Mouse (Mus musculus) left cerebral cortex, postnatal 36 days (tissue): ENCODE data around the gene Rtn4rl1. TPM values are rescaled to one million over a fixed set of nuclear protein-coding genes. Genes with fewer than 3 reads are reported as not detected.

Source experiments
- DNase-seq, 2 experiments: peaks; one replicate each; pipeline ENCODE4 v3.0.0; 2021 to 2022; ENCODE audit warnings: low spot score in 2 of 2, mixed read lengths in 1 of 2
- intact Hi-C: fragments of 180-260 bp; cut with DNase I; formaldehyde crosslinking; loops from one replicate; pipeline ENCODE4 v1.15.1; 2025
- total RNA-seq, 2 experiments: library from RNA; stranded (reverse); gene quantifications; 2 replicates each; pipeline ENCODE4 v1.2.3; 2021

Rtn4rl1 gene
- total RNA-seq, 2 experiments from 2014 or later = 83.5 to 88.3 TPM

GRCm38 (mm10) chr11:75201721-75202120, 8.1 kb downstream of the Rtn4rl1 start:
- intact Hi-C loops = loop anchor here (1.0 kb wide), 1 partner anchor 17 kb away; no protein-coding TSS in a partner anchor
- DNase-seq = no peak

- no peak for DNase-seq
Measured at GRCm38 (mm10) chr11:75203926-75204325, 10.3 kb downstream of the Rtn4rl1 start.

GRCm38 (mm10) chr11:75204472-75204871, 10.9 kb downstream of the Rtn4rl1 start:
- no peak for DNase-seq
- intact Hi-C loops = no loop called here

More at GRCm38 (mm10) chr11:75203926-75204325, 10.3 kb downstream of the Rtn4rl1 start:
- intact Hi-C loops = no loop called here

- intact Hi-C loops = no loop called here
- DNase-seq = no peak
Measured at GRCm38 (mm10) chr11:75206347-75206746, 12.8 kb downstream of the Rtn4rl1 start.

GRCm38 (mm10) chr11:75209363-75209762, 15.8 kb downstream of the Rtn4rl1 start:
- intact Hi-C loops = no loop called here
- DNase-seq = no peak

DNA sequence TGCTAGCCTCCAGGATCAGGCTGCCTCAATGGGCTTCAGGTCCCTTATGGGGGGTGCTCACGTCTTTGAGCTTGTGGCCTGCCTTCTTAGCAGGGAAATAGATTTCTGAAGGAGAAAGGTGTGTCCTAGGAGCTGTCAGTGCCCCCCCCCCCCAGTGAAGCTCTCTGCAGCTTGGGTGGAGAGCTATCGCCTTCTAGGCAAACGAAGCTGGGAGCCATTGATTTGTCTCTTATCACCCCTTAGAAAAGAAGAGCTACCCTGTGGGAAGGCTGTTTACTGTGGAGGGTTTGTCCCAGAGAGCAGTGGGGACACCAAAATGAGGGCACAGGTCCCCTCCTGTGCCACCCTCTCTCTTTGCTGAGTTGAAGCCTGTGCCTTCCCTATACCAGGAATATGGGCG, 16.5 kb downstream of the Rtn4rl1 start:
- no peak for DNase-seq

GRCm38 (mm10) chr11:75210755-75211154, 17.2 kb downstream of the Rtn4rl1 start:
- intact Hi-C loops = no loop called here
- DNase-seq = no peak

More for the DNA sequence above, 16.5 kb downstream of the Rtn4rl1 start:
- intact Hi-C loops = no loop called here

DNA sequence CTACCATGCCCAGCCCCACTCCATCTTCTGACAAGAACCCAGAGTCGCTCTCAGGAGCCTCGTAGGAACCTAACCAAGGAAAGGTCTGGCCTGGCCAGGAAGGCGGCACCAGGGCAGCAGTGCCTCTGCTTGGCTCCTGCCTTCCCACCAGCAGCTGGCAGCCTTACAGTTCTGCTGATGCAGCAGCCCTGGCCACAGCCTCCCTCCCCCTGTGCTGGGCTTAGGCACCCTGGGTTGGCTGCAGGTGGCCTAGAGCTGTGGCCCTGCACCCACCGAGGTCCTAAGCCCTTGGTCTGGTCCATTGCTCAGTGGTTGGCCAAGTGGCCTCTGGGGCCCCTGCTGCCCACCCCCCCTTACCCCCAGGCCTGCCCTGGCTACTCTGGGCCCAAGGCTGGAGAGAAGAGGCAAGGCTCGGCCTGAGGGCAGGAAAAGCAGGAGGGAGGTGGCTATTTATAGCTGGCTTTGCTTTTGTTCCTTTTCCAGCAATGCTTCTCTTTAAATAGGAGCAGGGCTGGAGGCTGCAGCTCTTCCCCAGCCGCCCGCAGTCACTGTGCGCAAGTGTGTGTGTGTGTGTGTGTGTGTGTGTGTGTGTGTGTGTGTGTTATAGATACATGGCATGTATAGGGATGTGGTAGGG, 18.6 kb downstream of the Rtn4rl1 start:
- intact Hi-C loops = no loop called here
- peak in 1 of 2 experiments; percentile 42 for DNase-seq

GRCm38 (mm10) chr11:75212876-75213275, 19.3 kb downstream of the Rtn4rl1 start:
- intact Hi-C loops = no loop called here
- DNase-seq = no peak

- DNase-seq = no peak
- intact Hi-C loops = no loop called here
Measured at GRCm38 (mm10) chr11:75213372-75214080, 19.9 kb downstream of the Rtn4rl1 start.

DNA sequence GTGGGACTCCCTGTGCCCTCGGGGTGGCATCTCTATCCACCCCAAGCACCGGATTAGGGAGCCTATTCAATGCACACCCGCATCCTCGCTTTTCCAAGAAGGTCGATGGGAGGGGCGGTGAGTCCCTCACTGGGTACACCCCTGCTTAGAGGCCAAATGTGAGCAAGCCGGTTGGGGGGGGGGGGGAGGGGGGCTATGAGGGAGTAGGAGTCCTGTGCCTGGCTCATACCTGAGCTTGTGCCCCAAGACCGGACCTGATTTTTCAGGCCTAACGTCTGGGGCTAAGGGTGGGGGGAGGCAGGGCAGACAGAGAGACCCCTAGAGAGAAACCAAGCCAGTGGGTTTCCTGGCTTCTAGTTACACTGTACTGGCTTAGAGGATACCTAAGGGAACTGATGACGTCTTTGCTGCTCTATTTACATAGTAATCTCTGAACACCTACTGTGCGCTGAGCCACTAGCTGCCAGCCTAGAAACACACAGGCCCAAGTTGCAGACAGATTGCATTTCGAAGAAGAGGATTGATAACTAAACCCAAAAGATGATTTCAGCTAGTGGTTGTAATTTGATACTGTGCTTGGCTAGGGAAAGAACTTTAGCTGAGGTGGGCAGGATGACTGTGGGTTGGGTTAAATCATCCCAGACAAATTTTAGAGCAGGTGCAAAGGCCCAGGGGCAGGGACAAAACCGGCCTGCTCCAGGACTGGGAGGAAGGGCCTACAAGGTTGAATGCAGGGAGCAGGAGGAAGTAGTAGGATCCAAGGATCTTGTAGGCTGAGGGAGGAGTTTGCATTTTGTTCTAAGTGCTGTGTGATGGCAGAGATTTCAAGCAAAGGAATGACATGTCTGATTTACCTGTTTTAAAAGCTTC, 20.7 kb downstream of the Rtn4rl1 start:
- intact Hi-C loops = no loop called here

GRCm38 (mm10) chr11:75220115-75220514, 26.5 kb downstream of the Rtn4rl1 start:
- intact Hi-C loops = no loop called here
- peak in 1 of 2 experiments; percentile 48 for DNase-seq

More for the DNA sequence above, 20.7 kb downstream of the Rtn4rl1 start:
- DNase-seq = no peak

DNA sequence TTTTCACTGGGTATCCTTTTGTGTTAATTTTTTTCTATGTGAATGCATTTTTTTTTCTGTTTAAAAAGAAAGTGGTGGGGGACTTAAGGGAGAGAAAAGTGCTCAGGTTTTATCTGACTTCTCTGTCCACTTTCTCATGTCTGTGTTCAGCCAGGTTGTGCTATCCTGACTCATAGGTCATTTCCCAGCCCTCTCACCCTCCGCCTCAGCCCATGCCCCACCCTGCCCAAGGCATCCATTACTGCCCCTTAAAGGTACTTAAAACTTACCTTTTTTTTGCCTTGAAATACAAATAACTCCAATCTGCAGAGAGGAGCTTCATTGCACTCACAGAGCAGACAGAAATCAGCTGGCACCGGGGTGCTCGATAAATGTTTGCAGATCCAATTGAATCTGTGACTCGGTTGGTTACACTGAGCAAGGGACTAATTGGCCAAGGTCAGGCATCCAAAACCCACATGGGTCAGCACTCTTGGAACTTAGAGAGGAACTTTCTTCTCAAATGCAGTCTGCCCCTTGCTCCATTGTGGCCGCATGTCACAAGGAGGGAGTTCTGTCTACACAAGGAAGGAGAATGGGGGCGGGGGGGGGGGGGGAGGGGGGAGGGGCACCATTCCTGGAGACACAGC, 27.0 kb downstream of the Rtn4rl1 start:
- DNase-seq = no peak
- intact Hi-C loops = no loop called here

GRCm38 (mm10) chr11:75224062-75224461, 30.5 kb downstream of the Rtn4rl1 start:
- no peak for DNase-seq
- intact Hi-C loops = no loop called here

DNA sequence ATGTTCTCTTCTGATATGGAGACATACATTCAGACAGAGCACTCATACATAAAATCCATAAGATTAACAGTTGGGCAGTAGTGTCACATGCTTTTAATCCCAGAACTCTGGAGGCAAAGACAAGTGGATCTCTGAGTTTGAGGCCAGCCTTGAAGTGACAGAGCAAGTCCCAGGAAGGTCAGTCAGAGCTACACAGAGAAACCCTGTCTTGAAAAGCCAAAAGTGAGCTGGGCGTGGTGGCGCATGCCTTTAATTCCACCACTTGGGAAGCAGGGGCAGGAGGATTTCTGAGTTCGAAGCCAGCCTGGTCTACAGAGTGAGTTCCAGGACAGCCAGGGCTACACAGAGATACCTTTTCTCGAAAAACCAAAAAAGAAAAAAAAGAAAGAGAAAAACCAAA, 31.3 kb downstream of the Rtn4rl1 start:
- DNase-seq = no peak
- intact Hi-C loops = no loop called here

- intact Hi-C loops = no loop called here
- DNase-seq = no peak
Measured at GRCm38 (mm10) chr11:75227632-75228031, 34.0 kb downstream of the Rtn4rl1 start.

GRCm38 (mm10) chr11:75229289-75229688, 35.7 kb downstream of the Rtn4rl1 start:
- no peak for DNase-seq
- intact Hi-C loops = no loop called here

DNA sequence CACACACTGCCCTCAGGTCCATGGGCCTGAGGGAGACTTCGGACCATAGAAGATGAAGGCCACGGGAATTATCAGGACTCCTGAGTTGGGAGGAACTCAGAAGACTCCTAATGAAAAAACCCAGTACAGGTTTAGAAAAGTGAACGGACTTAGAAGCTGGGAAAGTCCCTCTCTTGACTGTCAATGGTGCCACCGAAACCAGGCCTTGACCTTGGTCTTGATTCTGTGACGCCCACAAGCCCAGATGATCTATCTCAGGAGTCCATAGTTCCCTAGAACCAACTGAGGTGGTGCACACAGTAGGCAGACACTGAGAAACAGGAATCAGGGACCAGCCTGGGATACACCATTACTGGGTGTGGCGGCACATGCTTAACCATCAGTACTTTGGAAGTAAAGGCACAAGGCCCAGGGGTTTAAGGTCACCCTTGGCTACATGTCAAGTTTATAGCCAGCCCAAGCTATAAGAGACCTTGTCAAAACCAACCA, 36.7 kb downstream of the Rtn4rl1 start:
- intact Hi-C loops = loop anchor here (5.0 kb wide), 2 partner anchors 38 to 62 kb away; partner anchors contain the start of genes Dph1 and Rtn4rl1

GRCm38 (mm10) chr11:75231756-75232155, 38.2 kb downstream of the Rtn4rl1 start:
- peak in 1 of 2 experiments; percentile 26 for DNase-seq
- intact Hi-C loops = loop anchor here (5.0 kb wide), 2 partner anchors 39 to 61 kb away; partner anchors contain the start of genes Dph1 and Rtn4rl1

More for the DNA sequence above, 36.7 kb downstream of the Rtn4rl1 start:
- DNase-seq = no peak
